Mouse (Mus musculus) thymus, adult 2 months (tissue): ENCODE measurements around the gene Dpyd.

ENCODE experiments used
- CTCF ChIP-seq: fragments of 200-500 bp; IDR thresholded peaks from 2 replicates; pipeline ENCODE4 v1.5.1; 2012; ENCODE audit warnings: mild to moderate bottlenecking, control low read depth, low read length, moderate library complexity, borderline replicate concordance; ENCODE audit not compliant: control insufficient read depth, poor library complexity, insufficient read depth; ENCODE audit errors: extremely low read depth
- POLR2A ChIP-seq: fragments of 200-500 bp; IDR thresholded peaks from 2 replicates; pipeline ENCODE4 v1.6.1; 2012; ENCODE audit warnings: mild to moderate bottlenecking, low read length, control low read depth, moderate library complexity; ENCODE audit not compliant: control insufficient read depth, poor library complexity, insufficient read depth; ENCODE audit errors: extremely low read depth

DNA sequence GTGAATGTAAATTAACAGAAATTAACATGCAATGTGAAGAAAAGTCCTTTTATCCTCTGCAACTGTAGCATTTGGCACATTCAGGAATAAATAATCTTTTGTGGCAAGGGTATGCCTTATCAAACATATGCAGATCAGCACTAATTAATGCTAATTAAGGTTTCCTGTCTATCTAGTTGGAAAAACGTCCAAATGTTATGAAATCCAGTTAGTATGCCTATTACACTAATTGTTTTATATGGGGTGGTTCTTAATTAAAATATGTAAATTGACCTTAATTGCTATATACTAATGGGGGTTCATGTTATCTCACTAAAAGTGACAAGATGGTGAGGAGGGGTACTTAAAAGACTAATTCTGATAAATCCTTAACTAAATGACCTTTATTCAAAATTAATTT lies 501.7 kb downstream of the Dpyd start:
- no peak for TF ChIP-seq POLR2A
- no peak for TF ChIP-seq CTCF
